Mouse (Mus musculus): Measurements from ENCODE around the gene Prkca. TPM values are rescaled to one million over a fixed set of nuclear protein-coding genes. Genes with fewer than 3 reads are reported as not detected.

The Prkca gene
- polyA plus RNA-seq, 1 experiment from 2014 or later, result 4.5 TPM

DNA sequence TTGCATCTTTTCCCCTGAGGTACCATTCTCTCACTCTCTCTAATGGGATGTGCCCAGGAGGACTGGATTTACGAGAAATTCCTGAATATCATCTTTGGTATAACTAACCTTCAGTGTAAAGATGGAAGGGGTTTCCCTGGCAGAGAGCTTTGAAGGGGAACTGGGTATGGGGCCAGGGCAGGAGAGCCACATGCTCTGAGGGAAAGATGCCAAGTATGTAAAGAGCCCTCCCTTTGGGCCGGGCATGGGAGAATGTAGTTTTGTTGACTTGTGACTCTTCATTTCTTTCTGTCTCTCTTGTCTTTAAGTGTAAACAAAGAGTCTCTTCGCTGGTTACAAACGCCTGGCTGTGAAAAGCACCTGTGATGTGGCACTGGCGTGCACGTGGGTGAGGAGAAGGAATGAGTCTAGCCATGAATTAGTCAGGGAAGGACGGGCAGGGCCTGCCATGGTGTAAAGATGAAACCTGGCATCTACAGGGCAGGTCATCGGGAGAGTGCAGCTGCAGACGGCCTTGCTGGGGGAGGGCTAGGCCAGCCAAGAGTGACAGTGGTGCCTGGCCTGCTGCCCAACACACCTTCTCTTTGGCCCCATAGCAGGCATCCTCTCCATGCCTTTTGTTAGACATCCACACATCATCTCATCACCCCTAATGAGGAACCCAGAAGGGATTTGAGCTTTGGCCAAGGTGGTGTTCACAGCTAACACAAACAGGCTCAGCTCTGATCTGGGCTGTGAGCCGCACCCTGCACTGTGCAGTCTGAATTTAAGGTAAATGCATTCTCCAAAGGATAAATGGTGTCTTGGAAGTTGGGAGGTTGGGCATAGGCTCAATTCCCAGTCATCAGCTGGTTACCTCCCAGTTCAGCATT, 388.3 kb downstream of the Prkca start:
- Histone ChIP-seq H3K4me1 (ENCODE audit: control insufficient read depth, insufficient read depth, low read length) (no peaks in the 10 kb centered on the region), H3K9me3 (ENCODE audit: control insufficient read depth, low read length) (no peaks in the 10 kb centered on the region), H3K27ac (ENCODE audit: low read depth, low read length) (no peak overlapping the region), H3K27me3 (ENCODE audit: control insufficient read depth, insufficient read depth, low read length) (no peaks in the 10 kb centered on the region), H3K4me2 (no peak overlapping the region), H3K36me3 (ENCODE audit: control insufficient read depth, insufficient read depth, low read length) (no peaks in the 10 kb centered on the region), H3K9ac (ENCODE audit: low read length) (no peak overlapping the region), H3K4me3 (ENCODE audit: low read depth, low read length) (no peak overlapping the region)
- 85% methylated on average over 10 of the region's 10 CpGs for WGBS
- no peak for ATAC-seq (ENCODE audit: low FRiP score)
- no peak for DNase-seq (ENCODE audit: low spot score, missing footprints)

DNA sequence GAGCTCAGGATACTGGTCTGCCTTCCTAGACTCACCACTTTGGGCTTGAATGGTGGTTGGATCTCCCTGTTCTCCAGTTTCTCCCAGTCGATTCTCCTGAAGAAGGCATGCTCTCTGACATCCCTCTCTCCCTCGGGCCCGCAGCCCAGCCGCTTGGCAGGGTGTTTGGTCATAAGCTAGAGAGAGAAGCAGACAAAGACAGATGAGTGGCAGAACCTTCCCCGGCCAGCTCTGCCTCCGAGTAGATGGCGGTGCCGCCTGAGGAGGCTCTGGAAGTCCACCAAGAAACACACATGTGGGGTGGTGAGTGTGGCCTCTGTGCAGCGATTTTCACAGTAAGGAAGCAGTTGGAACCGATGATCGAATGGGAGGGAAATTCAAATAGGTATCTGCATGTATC, 392.3 kb downstream of the Prkca start:
- H3K9me3 ChIP-seq (ENCODE audit: control insufficient read depth, low read length), result no peaks in the 10 kb centered on the region
- DNase-seq (ENCODE audit: low spot score, missing footprints) (no peak), ATAC-seq (ENCODE audit: low FRiP score) (no peak)
- H3K27ac ChIP-seq (ENCODE audit: low read depth, low read length), result no peak overlapping the region
- no peak overlapping the region for H3K4me3 ChIP-seq (ENCODE audit: low read depth, low read length)
- no peaks in the 10 kb centered on the region for H3K27me3 ChIP-seq (ENCODE audit: control insufficient read depth, insufficient read depth, low read length)
- H3K36me3 ChIP-seq (ENCODE audit: control insufficient read depth, insufficient read depth, low read length), result no peaks in the 10 kb centered on the region
- H3K4me1 ChIP-seq (ENCODE audit: control insufficient read depth, insufficient read depth, low read length), result no peaks in the 10 kb centered on the region
- WGBS, result 95% methylated on average over 11 of the region's 11 CpGs
- no peak overlapping the region for H3K9ac ChIP-seq (ENCODE audit: low read length)
- no peak overlapping the region for H3K4me2 ChIP-seq

DNA sequence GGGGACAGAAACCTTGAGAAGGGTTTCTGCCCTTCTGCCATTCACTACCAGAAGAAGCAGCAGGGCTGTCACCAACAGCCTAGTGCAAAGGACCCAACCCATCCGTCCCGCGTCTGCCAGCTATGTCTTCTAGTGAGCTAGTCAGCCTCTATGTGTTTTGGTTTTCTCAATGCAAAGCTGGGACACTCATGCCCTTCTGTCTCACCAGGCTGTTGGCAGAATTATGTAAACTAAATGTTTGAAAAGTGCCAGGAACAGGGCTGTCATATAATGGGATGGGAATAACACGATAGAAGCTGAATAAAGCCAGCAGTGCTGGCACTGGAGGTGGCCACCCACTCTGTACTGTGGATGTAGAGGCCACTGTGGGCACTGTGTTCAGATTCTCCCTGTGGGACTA, 393.1 kb downstream of the Prkca start:
- H3K4me3 ChIP-seq (ENCODE audit: low read depth, low read length), result no peak overlapping the region
- no peaks in the 10 kb centered on the region for H3K27me3 ChIP-seq (ENCODE audit: control insufficient read depth, insufficient read depth, low read length)
- H3K4me1 ChIP-seq (ENCODE audit: control insufficient read depth, insufficient read depth, low read length), result no peaks in the 10 kb centered on the region
- no peaks in the 10 kb centered on the region for H3K36me3 ChIP-seq (ENCODE audit: control insufficient read depth, insufficient read depth, low read length)
- no peak overlapping the region for H3K27ac ChIP-seq (ENCODE audit: low read depth, low read length)
- H3K9me3 ChIP-seq (ENCODE audit: control insufficient read depth, low read length), result no peaks in the 10 kb centered on the region
- no peak overlapping the region for H3K9ac ChIP-seq (ENCODE audit: low read length)
- 95% methylated on average over 4 of the region's 4 CpGs for WGBS
- no peak overlapping the region for H3K4me2 ChIP-seq
- ATAC-seq (ENCODE audit: low FRiP score) (no peak), DNase-seq (ENCODE audit: low spot score, missing footprints) (no peak)

DNA sequence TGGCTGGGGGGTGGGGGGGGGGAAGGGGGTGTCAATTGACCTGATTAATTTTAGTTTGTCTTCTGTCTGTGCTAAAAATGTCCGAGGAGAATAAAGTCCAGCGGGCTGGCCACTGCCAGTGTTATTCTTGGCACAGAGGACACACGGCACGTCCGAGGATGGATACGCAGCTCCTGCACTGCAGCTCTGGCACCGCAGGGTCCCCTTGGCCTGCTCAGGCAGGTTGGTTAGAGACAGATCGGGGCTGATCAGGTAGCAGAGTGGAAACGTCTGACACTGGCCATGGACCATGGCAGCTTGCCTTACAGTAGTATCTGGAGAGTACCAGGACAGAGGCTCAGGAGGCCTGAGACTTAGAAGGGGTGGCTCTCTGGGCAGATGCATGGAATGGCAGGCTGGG, 393.5 kb downstream of the Prkca start:
- DNase-seq (ENCODE audit: low spot score, missing footprints), result no peak
- H3K27ac ChIP-seq (ENCODE audit: low read depth, low read length), result no peak overlapping the region
- H3K9me3 ChIP-seq (ENCODE audit: control insufficient read depth, low read length), result no peaks in the 10 kb centered on the region
- no peak overlapping the region for H3K9ac ChIP-seq (ENCODE audit: low read length)
- no peak overlapping the region for H3K4me2 ChIP-seq
- no peak overlapping the region for H3K4me3 ChIP-seq (ENCODE audit: low read depth, low read length)
- H3K4me1 ChIP-seq (ENCODE audit: control insufficient read depth, insufficient read depth, low read length), result no peaks in the 10 kb centered on the region
- H3K36me3 ChIP-seq (ENCODE audit: control insufficient read depth, insufficient read depth, low read length), result no peaks in the 10 kb centered on the region
- ATAC-seq (ENCODE audit: low FRiP score), result no peak
- 81% methylated on average over 9 of the region's 9 CpGs for WGBS
- H3K27me3 ChIP-seq (ENCODE audit: control insufficient read depth, insufficient read depth, low read length), result no peaks in the 10 kb centered on the region

DNA sequence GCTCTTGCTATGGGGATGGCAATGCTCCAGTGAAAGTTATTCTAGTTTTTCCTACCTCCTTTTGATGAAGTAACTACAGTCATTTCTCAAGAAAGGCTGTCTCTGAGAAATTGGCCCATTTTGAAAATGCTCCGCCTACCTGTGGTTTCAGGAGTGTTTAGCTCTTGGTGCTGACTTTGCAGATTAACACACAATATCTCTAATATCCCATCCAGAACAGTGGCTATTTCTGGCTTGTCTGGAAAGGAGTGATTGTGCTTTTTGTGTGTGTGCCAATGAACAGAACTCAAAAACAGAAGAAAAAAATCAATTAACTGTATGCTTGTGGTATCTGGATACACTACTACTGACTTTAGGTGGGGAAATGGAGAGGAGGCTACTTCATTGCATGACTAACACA, 395.8 kb downstream of the Prkca start:
- Histone ChIP-seq H3K27me3 (ENCODE audit: control insufficient read depth, insufficient read depth, low read length) (no peaks in the 10 kb centered on the region), H3K27ac (ENCODE audit: low read depth, low read length) (no peak overlapping the region), H3K36me3 (ENCODE audit: control insufficient read depth, insufficient read depth, low read length) (no peaks in the 10 kb centered on the region), H3K4me1 (ENCODE audit: control insufficient read depth, insufficient read depth, low read length) (no peaks in the 10 kb centered on the region), H3K9ac (ENCODE audit: low read length) (no peak overlapping the region), H3K9me3 (ENCODE audit: control insufficient read depth, low read length) (no peaks in the 10 kb centered on the region), H3K4me2 (no peak overlapping the region), H3K4me3 (ENCODE audit: low read depth, low read length) (no peak overlapping the region)
- WGBS, result 91% methylated on average over 1 of the region's 1 CpGs
- ATAC-seq (ENCODE audit: low FRiP score), result no peak
- DNase-seq (ENCODE audit: low spot score, missing footprints), result no peak

DNA sequence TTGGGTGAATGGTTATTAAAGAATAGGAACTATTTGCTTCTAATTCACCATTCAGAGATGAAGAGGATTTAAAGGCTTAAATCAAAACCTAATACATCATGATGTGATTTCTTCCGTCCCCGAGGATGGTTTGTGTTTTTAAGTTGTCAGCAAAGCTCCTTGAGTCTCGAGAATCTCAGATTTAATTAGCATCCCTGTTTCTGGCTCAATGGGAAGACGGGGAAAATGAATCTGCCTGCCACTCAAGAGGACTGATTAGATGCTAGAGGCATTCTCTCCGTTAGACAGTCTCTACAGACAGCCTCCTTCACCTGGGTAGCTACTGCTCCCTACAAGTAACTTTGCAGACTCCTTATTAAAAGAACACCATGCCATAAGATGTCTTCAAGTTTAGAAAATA, 396.9 kb downstream of the Prkca start:
- 49% methylated on average over 5 of the region's 5 CpGs for WGBS
- ATAC-seq (ENCODE audit: low FRiP score), result no peak
- Histone ChIP-seq H3K9ac (ENCODE audit: low read length) (no peak overlapping the region), H3K27me3 (ENCODE audit: control insufficient read depth, insufficient read depth, low read length) (no peaks in the 10 kb centered on the region), H3K36me3 (ENCODE audit: control insufficient read depth, insufficient read depth, low read length) (no peaks in the 10 kb centered on the region), H3K27ac (ENCODE audit: low read depth, low read length) (no peak overlapping the region), H3K4me1 (ENCODE audit: control insufficient read depth, insufficient read depth, low read length) (no peaks in the 10 kb centered on the region), H3K9me3 (ENCODE audit: control insufficient read depth, low read length) (no peaks in the 10 kb centered on the region), H3K4me3 (ENCODE audit: low read depth, low read length) (no peak overlapping the region), H3K4me2 (no peak overlapping the region)
- DNase-seq (ENCODE audit: low spot score, missing footprints), result no peak

DNA sequence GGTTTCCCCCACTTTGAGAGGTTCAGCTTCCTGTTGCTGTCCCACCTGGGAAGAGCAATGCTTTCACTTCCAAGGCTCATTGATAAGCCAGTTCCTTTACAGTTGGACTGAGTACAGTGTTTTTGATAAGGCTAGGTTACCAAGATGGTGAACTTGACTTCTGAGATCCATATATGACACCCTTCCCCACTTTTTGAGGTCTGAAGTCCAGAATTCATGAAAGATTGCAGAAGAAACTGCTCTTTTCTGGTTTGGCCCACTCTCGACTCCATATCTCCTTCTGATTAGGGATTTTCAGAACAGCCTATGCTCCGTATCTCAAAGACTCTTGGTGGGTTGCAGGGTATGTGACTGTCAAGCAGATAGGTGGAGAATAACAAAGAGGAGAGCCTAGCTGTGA, 406.8 kb downstream of the Prkca start:
- H3K27me3 ChIP-seq (ENCODE audit: control insufficient read depth, insufficient read depth, low read length), result no peaks in the 10 kb centered on the region
- peaks cover 2% of the 10 kb centered on the region; the same call in 1 of the 2 replicates for H3K9me3 ChIP-seq (ENCODE audit: control insufficient read depth, low read length)
- no peak overlapping the region for H3K9ac ChIP-seq (ENCODE audit: low read length)
- H3K4me2 ChIP-seq, result no peak overlapping the region
- no peak overlapping the region for H3K27ac ChIP-seq (ENCODE audit: low read depth, low read length)
- whole genome bisulfite sequencing, result 87% methylated on average over 2 of the region's 2 CpGs
- no peak overlapping the region for H3K4me3 ChIP-seq (ENCODE audit: low read depth, low read length)
- no peaks in the 10 kb centered on the region for H3K4me1 ChIP-seq (ENCODE audit: control insufficient read depth, insufficient read depth, low read length)
- DNase-seq (ENCODE audit: low spot score, missing footprints) (no peak), ATAC-seq (ENCODE audit: low FRiP score) (no peak)
- H3K36me3 ChIP-seq (ENCODE audit: control insufficient read depth, insufficient read depth, low read length), result no peaks in the 10 kb centered on the region

DNA sequence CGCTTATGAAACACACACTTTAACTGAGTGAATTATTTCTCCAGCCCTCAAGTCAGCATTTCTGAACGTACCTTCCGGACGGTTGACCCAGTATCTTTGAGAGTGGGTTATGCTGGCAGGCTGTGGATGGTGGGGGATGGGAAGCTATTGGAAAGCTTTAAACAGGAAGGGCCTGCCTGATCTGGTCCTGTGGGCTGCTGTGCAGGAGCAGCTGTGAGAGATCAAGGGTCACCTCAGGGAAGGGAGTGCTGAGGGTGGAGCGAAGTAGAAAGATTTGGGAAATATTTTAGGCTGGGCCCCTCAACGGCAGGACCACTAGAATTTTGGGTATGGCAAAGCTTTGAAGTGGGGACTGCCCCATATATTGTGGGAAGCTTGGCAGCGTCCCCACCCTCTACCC, 412.0 kb downstream of the Prkca start:
- Histone ChIP-seq H3K36me3 (ENCODE audit: control insufficient read depth, insufficient read depth, low read length) (no peaks in the 10 kb centered on the region), H3K27me3 (ENCODE audit: control insufficient read depth, insufficient read depth, low read length) (no peaks in the 10 kb centered on the region), H3K4me1 (ENCODE audit: control insufficient read depth, insufficient read depth, low read length) (no peaks in the 10 kb centered on the region), H3K4me2 (no peak overlapping the region), H3K9ac (ENCODE audit: low read length) (no peak overlapping the region), H3K27ac (ENCODE audit: low read depth, low read length) (no peak overlapping the region), H3K4me3 (ENCODE audit: low read depth, low read length) (no peak overlapping the region), H3K9me3 (ENCODE audit: control insufficient read depth, low read length) (no peaks in the 10 kb centered on the region)
- no peak for DNase-seq (ENCODE audit: low spot score, missing footprints)
- ATAC-seq (ENCODE audit: low FRiP score), result no peak
- 79% methylated on average over 7 of the region's 7 CpGs for WGBS

DNA sequence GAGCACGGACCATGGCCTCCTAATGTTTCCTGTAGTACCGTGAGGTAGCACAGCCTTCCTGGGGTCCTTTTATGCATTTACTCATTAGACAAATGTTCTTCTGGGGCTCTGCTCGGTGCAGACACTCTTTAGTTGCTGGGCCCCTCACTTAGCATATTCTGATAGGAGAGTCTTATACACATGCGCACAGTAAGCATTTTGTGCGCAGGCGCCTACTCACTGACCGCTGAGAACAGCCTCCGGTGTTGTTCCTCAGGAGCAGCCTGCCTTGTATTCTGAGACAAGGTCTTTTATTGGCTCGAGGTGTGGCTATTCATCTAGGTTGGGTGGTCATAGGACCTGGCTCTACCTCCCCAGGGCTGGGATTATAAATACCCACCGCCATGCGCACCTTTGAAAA, 412.4 kb downstream of the Prkca start:
- no peak for DNase-seq (ENCODE audit: low spot score, missing footprints)
- H3K4me2 ChIP-seq, result no peak overlapping the region
- ATAC-seq (ENCODE audit: low FRiP score), result no peak
- no peaks in the 10 kb centered on the region for H3K36me3 ChIP-seq (ENCODE audit: control insufficient read depth, insufficient read depth, low read length)
- no peak overlapping the region for H3K4me3 ChIP-seq (ENCODE audit: low read depth, low read length)
- no peak overlapping the region for H3K27ac ChIP-seq (ENCODE audit: low read depth, low read length)
- WGBS, result 92% methylated on average over 11 of the region's 11 CpGs
- no peaks in the 10 kb centered on the region for H3K4me1 ChIP-seq (ENCODE audit: control insufficient read depth, insufficient read depth, low read length)
- no peaks in the 10 kb centered on the region for H3K27me3 ChIP-seq (ENCODE audit: control insufficient read depth, insufficient read depth, low read length)
- no peak overlapping the region for H3K9ac ChIP-seq (ENCODE audit: low read length)
- no peaks in the 10 kb centered on the region for H3K9me3 ChIP-seq (ENCODE audit: control insufficient read depth, low read length)

Data from midbrain, embryonic 11.5 days (tissue).